Mouse (Mus musculus) MEL (cell line): ENCODE results near the gene Phgr1. TPM values are rescaled to one million over a fixed set of nuclear protein-coding genes. Genes with fewer than 3 reads are reported as not detected.

Experiments
- DNase-seq: peaks from one replicate; pipeline ENCODE4 v3.0.0; 2011; ENCODE audit warnings: low read depth, low spot score
- H3K27ac ChIP-seq: 2 replicates; pipeline ENCODE4 v1.5.1; 2012; ENCODE audit warnings: low read depth, mild to moderate bottlenecking, control low read depth, low read length, moderate library complexity; ENCODE audit not compliant: control insufficient read depth
- H3K27me3 ChIP-seq, 2 experiments: fragments of 150-350 bp in 1 of 2; sonication (generic) in 1 of 2; 2 replicates each; pipeline ENCODE4 v1.6.1; 2012; ENCODE audit warnings: low read length in 2 of 2, mild to moderate bottlenecking in 2 of 2, improper control_type of control experiment in 1 of 2, moderate library complexity in 1 of 2; ENCODE audit not compliant: insufficient read depth in 2 of 2, control insufficient read depth in 1 of 2
- H3K36me3 ChIP-seq, 2 experiments: 2 replicates each; pipeline ENCODE4 v1.6.1; 2012 to 2014; ENCODE audit warnings: low read length in 2 of 2, improper control_type of control experiment in 1 of 2, inconsistent platforms in 1 of 2, mild to moderate bottlenecking in 1 of 2; ENCODE audit not compliant: insufficient read depth in 2 of 2, control insufficient read depth in 1 of 2
- H3K4me1 ChIP-seq, 2 experiments: fragments of 150-350 bp in 1 of 2; sonication (generic) in 1 of 2; 2 replicates each; pipeline ENCODE4 v1.6.1; 2012; ENCODE audit warnings: low read length in 2 of 2, improper control_type of control experiment in 1 of 2, mild to moderate bottlenecking in 1 of 2; ENCODE audit not compliant: insufficient read depth in 2 of 2, control insufficient read depth in 1 of 2
- H3K4me3 ChIP-seq, 2 experiments: fragments of 150-350 bp in 1 of 2; sonication (generic) in 1 of 2; 2 replicates each; pipeline ENCODE4 v1.5.1; 2012; ENCODE audit warnings: low read depth in 2 of 2, low read length in 2 of 2, mild to moderate bottlenecking in 2 of 2, moderate library complexity in 2 of 2, control low read depth in 1 of 2, improper control_type of control experiment in 1 of 2; ENCODE audit not compliant: control insufficient read depth in 1 of 2, insufficient read depth in 1 of 2
- H3K79me2 ChIP-seq: 2 replicates; pipeline ENCODE4 v1.6.1; 2012; ENCODE audit warnings: mild to moderate bottlenecking, low read length, moderate library complexity; ENCODE audit not compliant: control insufficient read depth, poor library complexity, insufficient read depth
- H3K9ac ChIP-seq: 2 replicates; pipeline ENCODE4 v1.6.1; 2012; ENCODE audit warnings: low read depth, mild to moderate bottlenecking, control low read depth, low read length, moderate library complexity; ENCODE audit not compliant: control insufficient read depth, poor library complexity, severe bottlenecking
- H3K9me3 ChIP-seq: fragments of 150-350 bp; sonication (generic); replicated peaks from 2 replicates; pipeline ENCODE4 v1.6.1; 2012; ENCODE audit warnings: mild to moderate bottlenecking, low read length, improper control_type of control experiment, moderate library complexity; ENCODE audit not compliant: insufficient read depth
- CTCF ChIP-seq, 3 experiments: IDR thresholded peaks in 2 of 3; conservative IDR thresholded peaks in 1 of 3; 2 replicates each; pipeline ENCODE4 v1.5.1; 2011 to 2012; ENCODE audit warnings: low read length in 3 of 3, low read depth in 2 of 3, mild to moderate bottlenecking in 2 of 3, improper control_type of control experiment in 1 of 3, inconsistent platforms in 1 of 3, mixed read lengths in 1 of 3, moderate library complexity in 1 of 3; ENCODE audit not compliant: control insufficient read depth in 1 of 3, insufficient read depth in 1 of 3, poor library complexity in 1 of 3, severe bottlenecking in 1 of 3
- E2F4 ChIP-seq: IDR thresholded peaks from 2 replicates; pipeline ENCODE4 v1.6.1; 2011; ENCODE audit warnings: low read depth, low read length, improper control_type of control experiment, borderline replicate concordance
- ETS1 ChIP-seq: IDR thresholded peaks from 2 replicates; pipeline ENCODE4 v1.6.1; 2012; ENCODE audit warnings: low read depth, mild to moderate bottlenecking, inconsistent platforms, low read length, improper control_type of control experiment, moderate library complexity
- HCFC1 ChIP-seq: IDR thresholded peaks from 2 replicates; pipeline ENCODE4 v1.6.1; 2012; ENCODE audit warnings: low read depth, mild to moderate bottlenecking, inconsistent platforms, low read length, improper control_type of control experiment, moderate library complexity
- JUND ChIP-seq: IDR thresholded peaks from 2 replicates; pipeline ENCODE4 v1.6.1; 2011; ENCODE audit warnings: low read depth, mild to moderate bottlenecking, improper control_type of control experiment, low read length
- KAT2A ChIP-seq: conservative IDR thresholded peaks from 2 replicates; pipeline ENCODE4 v1.6.1; 2012; ENCODE audit warnings: low read depth, low read length, improper control_type of control experiment, inconsistent platforms
- MAFK ChIP-seq: IDR thresholded peaks from 2 replicates; pipeline ENCODE4 v1.6.1; 2011; ENCODE audit warnings: low read depth, mild to moderate bottlenecking, low read length, improper control_type of control experiment, borderline replicate concordance
- MAX ChIP-seq: IDR thresholded peaks from 2 replicates; pipeline ENCODE4 v1.6.1; 2011; ENCODE audit warnings: low read length, improper control_type of control experiment
- MAZ ChIP-seq: IDR thresholded peaks from 2 replicates; pipeline ENCODE4 v1.6.1; 2012; ENCODE audit warnings: low read depth, mild to moderate bottlenecking, inconsistent platforms, low read length, improper control_type of control experiment
- MEF2A ChIP-seq: IDR thresholded peaks from 2 replicates; pipeline ENCODE4 v1.6.1; 2014; ENCODE audit warnings: low read depth, mild to moderate bottlenecking, inconsistent platforms, low read length, improper control_type of control experiment; ENCODE audit not compliant: poor library complexity, insufficient replicate concordance, severe bottlenecking; ENCODE audit errors: extremely low read depth
- MXI1 ChIP-seq: IDR thresholded peaks from 2 replicates; pipeline ENCODE4 v1.6.1; 2011; ENCODE audit warnings: mild to moderate bottlenecking, low read depth, low read length, improper control_type of control experiment
- MYB ChIP-seq: IDR thresholded peaks from 2 replicates; pipeline ENCODE4 v1.6.1; 2011; ENCODE audit warnings: mild to moderate bottlenecking, low read depth, low read length, improper control_type of control experiment
- MYC ChIP-seq: IDR thresholded peaks from 2 replicates; pipeline ENCODE4 v1.6.1; 2011; ENCODE audit warnings: low read depth, mild to moderate bottlenecking, low read length, improper control_type of control experiment, moderate library complexity
- NRF1 ChIP-seq: IDR thresholded peaks from 2 replicates; pipeline ENCODE4 v1.6.1; 2014; ENCODE audit warnings: low read depth, mild to moderate bottlenecking, inconsistent platforms, low read length, improper control_type of control experiment, moderate library complexity; ENCODE audit not compliant: poor library complexity, insufficient read depth, severe bottlenecking
- POLR2A ChIP-seq, 2 experiments: IDR thresholded peaks; 2 replicates each; pipeline ENCODE4 v1.6.1; 2011 to 2012; ENCODE audit warnings: low read length in 2 of 2, mild to moderate bottlenecking in 2 of 2, control low read depth in 1 of 2, improper control_type of control experiment in 1 of 2, low read depth in 1 of 2, moderate library complexity in 1 of 2; ENCODE audit not compliant: control insufficient read depth in 1 of 2, insufficient read depth in 1 of 2, poor library complexity in 1 of 2
- RAD21 ChIP-seq: IDR thresholded peaks from 2 replicates; pipeline ENCODE4 v1.6.1; 2011; ENCODE audit warnings: mild to moderate bottlenecking, low read depth, low read length, improper control_type of control experiment
- RCOR1 ChIP-seq: IDR thresholded peaks from 2 replicates; pipeline ENCODE4 v1.6.1; 2012; ENCODE audit warnings: low read depth, mild to moderate bottlenecking, inconsistent platforms, low read length, improper control_type of control experiment
- SIN3A ChIP-seq: IDR thresholded peaks from 2 replicates; pipeline ENCODE4 v1.6.1; 2012; ENCODE audit warnings: low read length, improper control_type of control experiment, inconsistent platforms
- TAL1 ChIP-seq: IDR thresholded peaks from 2 replicates; pipeline ENCODE4 v1.6.1; 2012; ENCODE audit warnings: mild to moderate bottlenecking, inconsistent platforms, low read length, moderate library complexity, mixed read lengths
- ZC3H11A ChIP-seq: IDR thresholded peaks from 2 replicates; pipeline ENCODE4 v1.6.1; 2012; ENCODE audit warnings: low read depth, mild to moderate bottlenecking, inconsistent platforms, low read length, improper control_type of control experiment
- ZKSCAN1 ChIP-seq: IDR thresholded peaks from 2 replicates; pipeline ENCODE4 v1.6.1; 2012; ENCODE audit warnings: low read depth, mild to moderate bottlenecking, inconsistent platforms, low read length, improper control_type of control experiment, moderate library complexity
- polyA plus RNA-seq, 2 experiments: library from polyadenylated mRNA; stranded (reverse) in 1 of 2; unstranded in 1 of 2; fragments of >175 nt in 1 of 2; fragments of >200 nt in 1 of 2; gene quantifications; 2 replicates each; pipeline versions ENCODE4 v1.2.1 to v1.2.4; 2012; ENCODE audit warnings: low replicate concordance in 2 of 2, low read depth in 1 of 2; ENCODE audit not compliant: insufficient read length in 2 of 2, insufficient read depth in 1 of 2, missing spikeins in 1 of 2
- total RNA-seq: library from RNA; depleted of rRNA; stranded (reverse); fragments of 300-350 nt; gene quantifications from 2 replicates; pipeline ENCODE4 v1.2.3, GENCODE M21; 2012

Phgr1 gene
- total and polyA plus RNA-seq, 3 experiments, result not detected

DNA sequence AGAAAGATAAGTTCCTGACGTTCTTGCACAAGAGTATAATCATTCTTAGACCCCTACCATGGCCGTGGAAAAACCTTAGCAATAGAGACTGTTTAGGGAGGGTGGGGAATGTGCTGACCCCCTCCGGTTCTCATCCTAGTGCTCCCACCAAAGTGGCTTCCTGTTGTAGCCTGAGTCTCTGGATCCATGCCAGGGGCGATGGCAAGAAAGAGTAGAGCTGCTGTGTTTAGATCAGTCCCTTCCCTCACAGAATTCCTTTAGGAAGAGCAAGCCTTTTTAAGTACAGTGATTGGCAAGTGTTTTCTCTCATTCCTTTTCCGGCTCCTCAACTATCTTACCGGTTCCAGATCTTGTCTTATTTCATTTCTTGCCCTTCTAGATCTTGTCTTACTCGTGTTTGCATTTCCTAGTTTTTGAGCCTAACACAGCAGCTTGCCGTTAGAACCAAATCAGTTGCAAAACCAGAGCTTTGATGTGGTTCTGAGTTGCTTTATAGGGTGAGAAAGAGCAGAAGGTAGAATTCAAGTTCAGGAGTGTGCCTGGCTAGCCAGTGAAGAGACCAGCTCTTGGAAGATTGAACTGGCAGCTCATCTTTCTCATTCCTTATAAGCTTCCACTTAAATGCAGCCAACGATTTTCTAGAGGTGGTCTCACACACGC is 25.1 kb upstream of the Phgr1 start:
- Histone ChIP-seq H3K27me3 (no peaks in the 10 kb centered on the region), H3K4me3 (peak overlapping the region; percentile 65 to 98), H3K9ac (peak overlapping the region; percentile 81), H3K9me3 (no peaks in the 10 kb centered on the region), H3K36me3 (peaks cover 3 to 23% of the 10 kb centered on the region in 2 experiments; a peak in 3 of 4 replicates), H3K4me1 (peaks cover 4 to 20% of the 10 kb centered on the region in 2 experiments), H3K79me2 (peaks cover 25% of the 10 kb centered on the region), H3K27ac (no peak overlapping the region)
- TF ChIP-seq MEF2A (no peak), SIN3A (no peak), MAZ (0 out of 2 replicates have a peak, but pooled peaks have one; percentile 9)
- peak; percentile 75 for DNase-seq

DNA sequence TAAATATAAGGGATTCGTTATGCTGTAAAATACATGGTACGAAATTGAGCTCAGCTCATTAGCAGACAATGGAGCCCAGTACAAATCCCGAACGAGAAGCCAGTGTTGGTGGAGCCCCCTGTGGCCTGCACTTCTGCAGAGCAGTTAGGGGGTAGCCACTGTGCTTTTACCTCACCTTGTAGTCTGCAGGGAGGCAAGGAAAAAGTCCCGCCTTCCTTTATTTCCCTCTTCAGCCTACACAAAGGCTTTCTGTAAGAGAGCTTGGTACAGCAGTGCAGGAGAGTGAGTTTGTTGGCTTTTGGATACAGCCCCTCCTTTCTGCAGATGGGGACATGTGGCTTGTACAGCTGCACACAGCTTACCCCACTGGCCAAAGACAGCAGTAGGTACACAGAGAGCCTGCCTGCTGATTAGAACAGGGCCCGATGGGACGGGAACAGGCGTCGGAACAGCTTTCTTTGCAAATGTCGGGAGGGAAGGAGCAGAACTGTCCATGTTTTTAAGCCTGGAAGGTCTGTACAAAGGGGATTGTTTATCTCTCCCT is 23.2 kb upstream of the Phgr1 start:
- Histone ChIP-seq H3K27ac (no peak overlapping the region), H3K9ac (no peak overlapping the region), H3K9me3 (no peaks in the 10 kb centered on the region), H3K36me3 (peaks cover 3 to 30% of the 10 kb centered on the region in 2 experiments; a peak in 3 of 4 replicates), H3K4me3 (no peak overlapping the region), H3K79me2 (peaks cover 25% of the 10 kb centered on the region), H3K27me3 (no peaks in the 10 kb centered on the region), H3K4me1 (peaks cover 4 to 22% of the 10 kb centered on the region in 2 experiments)
- TF ChIP-seq RAD21 (no peak), HCFC1 (no peak), JUND (no peak), MAX (no peak), MEF2A (no peak), ZC3H11A (no peak), MYC (no peak), ZKSCAN1 (no peak), NRF1 (no peak), E2F4 (no peak), CTCF (IDR thresholded peaks at IDR 0.05 in 2 of 3, conservative IDR thresholded peaks at IDR 0.05 in 1 of 3; ENCODE audit: control insufficient read depth in 1 of 3, insufficient read depth in 1 of 3, low read depth in 2 of 3, low read length in 3 of 3, poor library complexity in 1 of 3, severe bottlenecking in 1 of 3) (no peak), POLR2A (IDR thresholded peaks at IDR 0.05; ENCODE audit: control insufficient read depth in 1 of 2, insufficient read depth in 1 of 2, low read depth in 1 of 2, low read length in 2 of 2, poor library complexity in 1 of 2) (no peak), MYB (no peak), KAT2A (no peak), RCOR1 (no peak), MXI1 (no peak), MAFK (no peak), ETS1 (no peak), TAL1 (no peak)
- no peak for DNase-seq
